Mouse (Mus musculus) hindbrain, embryonic 16.5 days (tissue): ENCODE measurements around the gene Gpr108. TPM values are rescaled to one million over a fixed set of nuclear protein-coding genes. Genes with fewer than 3 reads are reported as not detected.

Experiments used
- ATAC-seq: fragments of 200-750 bp; cut with Nextera tagmentation; 2 replicates; pipeline ENCODE4 v1.8.0; 2017; ENCODE audit warnings: moderate TSS enrichment, moderate library complexity
- H3K27ac ChIP-seq: fragments of 300-500 bp; sonication (generic); 2 replicates; pipeline ENCODE4 v1.5.1; 2014; ENCODE audit warnings: low read depth, mild to moderate bottlenecking, control low read depth, low read length, moderate library complexity
- H3K27me3 ChIP-seq: fragments of 300-500 bp; sonication (generic); replicated peaks from 2 replicates; pipeline ENCODE4 v1.6.1; 2014; ENCODE audit warnings: low read length; ENCODE audit not compliant: control insufficient read depth, insufficient read depth
- H3K36me3 ChIP-seq: fragments of 300-500 bp; sonication (generic); 2 replicates; pipeline ENCODE4 v1.6.1; 2014; ENCODE audit warnings: mild to moderate bottlenecking, low read length, moderate library complexity, mixed read lengths; ENCODE audit not compliant: control insufficient read depth, insufficient read depth
- H3K4me1 ChIP-seq: fragments of 300-500 bp; sonication (generic); 2 replicates; pipeline ENCODE4 v1.6.1; 2014; ENCODE audit warnings: low read depth, low read length; ENCODE audit not compliant: control insufficient read depth, insufficient read depth
- H3K4me2 ChIP-seq: fragments of 300-500 bp; sonication (generic); 2 replicates; pipeline ENCODE4 v1.6.1; 2014; ENCODE audit warnings: mild to moderate bottlenecking, low read length, control low read depth, moderate library complexity
- H3K4me3 ChIP-seq: fragments of 300-500 bp; sonication (generic); 2 replicates; pipeline ENCODE4 v1.5.1; 2014; ENCODE audit warnings: mild to moderate bottlenecking, low read length, control low read depth, moderate library complexity
- H3K9ac ChIP-seq: fragments of 300-500 bp; sonication (generic); 2 replicates; pipeline ENCODE4 v1.6.1; 2014; ENCODE audit warnings: low read depth, mild to moderate bottlenecking, control low read depth, low read length, moderate library complexity
- H3K9me3 ChIP-seq: fragments of 300-500 bp; sonication (generic); 2 replicates; pipeline ENCODE4 v1.6.1; 2014; ENCODE audit warnings: mild to moderate bottlenecking, low read length, moderate library complexity; ENCODE audit not compliant: control insufficient read depth
- WGBS: fragments of 180-500 bp; shearing (Covaris S2); extraction: QIAGEN DNeasy Blood & Tissue Kit; methylation state at CpG from one replicate; pipeline ENCODE4 v1.1.7; 2014; 5-methylcytosine and 5-hydroxymethylcytosine counted together
- polyA plus RNA-seq: library from polyadenylated mRNA; unstranded; fragments of >200 nt; fragmentation: Nextera tagmentation; extraction: Ambion mirVana; gene quantifications from 2 replicates; pipeline ENCODE4 v1.2.1, GENCODE M21; 2015

Gpr108 gene
- polyA plus RNA-seq, 1 experiment from 2014 or later = 24.2 TPM

DNA sequence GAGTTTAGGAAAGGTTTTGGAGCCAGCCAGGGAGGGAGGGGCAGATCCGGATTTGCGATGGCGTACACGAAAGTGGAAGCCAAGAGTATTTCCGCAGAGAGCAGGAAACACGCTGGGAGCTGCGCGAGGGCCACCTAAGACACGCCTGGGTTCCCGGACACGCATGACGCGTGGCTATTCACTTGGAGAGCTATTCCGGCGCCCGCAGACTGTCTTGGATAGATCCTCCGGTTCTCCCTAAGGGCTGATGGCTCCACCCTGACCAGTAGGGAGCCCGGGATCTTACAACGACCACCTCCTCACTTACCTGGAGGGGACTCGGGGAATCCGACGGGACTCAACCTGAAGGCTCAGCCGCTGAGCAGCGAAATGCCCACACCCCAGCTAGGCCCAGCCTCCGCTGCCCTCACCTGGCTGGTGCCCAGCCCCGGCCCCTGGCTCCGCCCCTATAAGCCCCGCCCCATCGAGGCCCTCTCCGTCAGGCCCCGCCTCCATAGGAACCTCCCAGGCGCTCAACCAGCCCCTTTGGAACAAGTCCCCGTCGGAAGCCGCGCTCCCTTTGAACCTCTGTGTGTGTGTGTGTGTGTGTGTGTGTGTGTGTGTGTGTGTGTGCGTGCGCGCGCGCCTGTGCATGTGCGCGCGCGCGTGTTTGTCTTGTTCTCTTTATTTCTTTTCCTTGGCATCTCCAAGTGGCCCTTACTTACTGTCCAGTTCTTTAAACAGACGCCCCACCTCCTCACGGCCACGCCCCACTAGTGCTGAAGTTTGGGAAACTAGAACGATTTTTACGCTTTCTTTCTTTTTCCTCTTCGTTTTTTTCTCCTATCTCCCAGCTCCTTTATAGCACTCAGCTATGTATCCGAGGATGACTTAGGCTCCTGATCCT is 27.1 kb upstream of the Gpr108 start:
- Histone ChIP-seq H3K4me2 (peak overlapping the region; percentile 61), H3K9ac (peak overlapping the region; percentile 67), H3K9me3 (no peaks in the 10 kb centered on the region), H3K4me1 (peaks cover 10% of the 10 kb centered on the region), H3K27ac (no peak overlapping the region), H3K4me3 (peak overlapping the region; percentile 57), H3K36me3 (no peaks in the 10 kb centered on the region), H3K27me3 (peaks cover 2% of the 10 kb centered on the region; the same call in 1 of the 2 replicates)
- WGBS = 1% methylated on average over 40 of the region's 53 CpGs
- peak; percentile 80 for ATAC-seq

DNA sequence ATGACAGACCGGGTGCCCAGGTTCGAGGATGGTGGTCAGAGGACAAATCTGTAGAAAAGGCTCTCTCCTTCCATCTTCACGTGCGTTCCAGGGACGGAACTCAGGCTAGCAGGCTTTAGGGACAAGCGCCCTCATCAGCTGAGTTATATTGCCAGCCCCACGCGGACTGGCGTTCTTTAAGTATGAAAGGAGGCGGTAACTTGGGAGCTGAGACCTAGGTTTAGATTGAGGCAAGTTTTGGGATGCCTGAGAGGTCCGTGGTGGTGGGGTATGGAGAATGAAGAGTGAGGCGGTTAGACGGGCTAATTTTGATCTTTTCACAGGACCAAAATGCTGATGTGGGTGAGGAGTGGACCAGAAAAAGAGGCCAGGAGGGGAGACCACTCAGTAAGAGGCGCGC is 26.4 kb upstream of the Gpr108 start:
- Histone ChIP-seq H3K4me3 (peak overlapping the region; percentile 57), H3K27me3 (peaks cover 2% of the 10 kb centered on the region; the same call in 1 of the 2 replicates), H3K27ac (no peak overlapping the region), H3K36me3 (no peaks in the 10 kb centered on the region), H3K9me3 (no peaks in the 10 kb centered on the region), H3K4me1 (peaks cover 10% of the 10 kb centered on the region), H3K9ac (peak overlapping the region; percentile 67), H3K4me2 (peak overlapping the region; percentile 61)
- ATAC-seq = no peak
- WGBS = 7% methylated on average over 15 of the region's 15 CpGs

DNA sequence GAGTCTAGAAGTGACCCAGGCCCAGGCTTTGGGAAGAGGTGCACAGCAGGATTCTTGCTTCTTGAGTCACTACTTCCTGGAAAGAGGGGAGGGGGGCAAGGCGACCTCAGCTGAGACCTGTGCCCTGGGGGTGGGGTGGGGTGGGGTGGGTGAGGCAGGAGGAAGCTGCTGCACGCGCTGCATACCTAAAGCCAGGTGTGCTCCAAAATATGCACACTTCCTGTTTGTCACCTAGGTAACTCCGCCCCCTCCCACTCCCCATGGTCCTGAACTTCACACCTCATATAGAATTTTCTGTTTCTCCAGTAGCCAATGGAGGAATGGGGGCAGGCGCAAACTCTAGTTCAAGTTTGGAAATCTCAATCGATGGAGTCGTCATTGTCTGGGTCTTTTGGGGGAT is 25.6 kb upstream of the Gpr108 start:
- Histone ChIP-seq H3K36me3 (no peaks in the 10 kb centered on the region), H3K9ac (no peak overlapping the region), H3K4me1 (peaks cover 10% of the 10 kb centered on the region), H3K9me3 (no peaks in the 10 kb centered on the region), H3K27ac (no peak overlapping the region), H3K4me2 (no peak overlapping the region), H3K4me3 (no peak overlapping the region), H3K27me3 (peaks cover 2% of the 10 kb centered on the region; the same call in 1 of the 2 replicates)
- no peak for ATAC-seq
- WGBS = 30% methylated on average over 6 of the region's 7 CpGs

DNA sequence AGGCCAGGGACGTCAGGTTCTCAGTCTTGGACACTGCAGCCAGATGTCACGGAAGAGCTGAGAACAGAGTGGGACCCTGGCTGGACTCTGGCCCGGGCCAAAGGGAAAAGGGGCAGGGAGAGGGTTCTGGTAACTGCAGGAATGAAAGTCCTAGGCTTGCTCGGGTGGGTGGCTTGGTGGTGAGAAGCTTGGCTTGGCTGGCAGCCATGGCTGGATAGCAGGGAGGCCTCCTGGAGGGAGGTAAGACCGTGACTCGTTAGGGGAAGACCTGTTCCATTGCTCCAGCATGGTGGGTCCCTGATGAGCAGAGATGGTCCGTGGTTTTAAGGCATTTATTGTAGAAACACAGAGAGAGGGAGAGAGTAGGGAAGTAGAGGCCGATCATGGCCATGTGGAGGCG is 23.1 kb upstream of the Gpr108 start:
- H3K9me3 ChIP-seq = no peaks in the 10 kb centered on the region
- H3K27me3 ChIP-seq = peaks cover 2% of the 10 kb centered on the region; the same call in 1 of the 2 replicates
- no peak overlapping the region for H3K27ac ChIP-seq
- ATAC-seq = no peak
- no peak overlapping the region for H3K4me2 ChIP-seq
- no peak overlapping the region for H3K9ac ChIP-seq
- peaks cover 7% of the 10 kb centered on the region for H3K4me1 ChIP-seq
- H3K4me3 ChIP-seq = no peak overlapping the region
- WGBS = 64% methylated on average over 9 of the region's 9 CpGs
- H3K36me3 ChIP-seq = no peaks in the 10 kb centered on the region

DNA sequence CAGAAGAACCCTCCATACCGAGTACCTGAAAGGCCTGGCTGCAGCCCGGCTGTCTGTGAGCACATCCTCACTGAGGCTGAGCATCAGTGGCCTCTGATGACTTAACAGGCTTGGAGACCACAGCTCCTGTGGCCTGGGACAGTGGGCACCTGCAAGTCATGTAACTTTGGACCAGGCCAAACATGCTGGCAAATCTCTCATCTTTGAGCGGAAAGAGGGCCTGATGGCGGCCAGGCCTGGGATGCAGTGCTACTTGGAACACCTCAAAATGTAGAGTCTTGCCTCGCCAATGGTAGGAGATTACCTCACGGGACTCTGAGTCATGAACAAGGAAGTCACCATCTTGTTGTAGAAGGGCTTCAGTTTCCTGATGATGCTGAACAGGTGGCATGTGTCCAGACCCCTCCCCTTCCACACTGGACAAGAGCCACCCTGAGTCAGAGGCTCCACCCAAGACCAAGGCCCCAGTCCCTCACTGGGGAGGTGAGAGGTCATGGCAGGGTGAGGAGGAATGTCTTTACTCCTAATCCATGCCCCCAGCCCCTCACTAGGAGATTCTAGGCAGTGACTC is 19.4 kb upstream of the Gpr108 start:
- H3K27me3 ChIP-seq = 0 out of 2 replicates have a peak, but pooled peaks cover 2% of the 10 kb centered on the region
- H3K36me3 ChIP-seq = no peaks in the 10 kb centered on the region
- no peak overlapping the region for H3K27ac ChIP-seq
- 92% methylated on average over 6 of the region's 6 CpGs for WGBS
- H3K9ac ChIP-seq = no peak overlapping the region
- no peak for ATAC-seq
- H3K4me1 ChIP-seq = no peaks in the 10 kb centered on the region
- H3K9me3 ChIP-seq = no peaks in the 10 kb centered on the region
- H3K4me2 ChIP-seq = no peak overlapping the region
- H3K4me3 ChIP-seq = no peak overlapping the region

DNA sequence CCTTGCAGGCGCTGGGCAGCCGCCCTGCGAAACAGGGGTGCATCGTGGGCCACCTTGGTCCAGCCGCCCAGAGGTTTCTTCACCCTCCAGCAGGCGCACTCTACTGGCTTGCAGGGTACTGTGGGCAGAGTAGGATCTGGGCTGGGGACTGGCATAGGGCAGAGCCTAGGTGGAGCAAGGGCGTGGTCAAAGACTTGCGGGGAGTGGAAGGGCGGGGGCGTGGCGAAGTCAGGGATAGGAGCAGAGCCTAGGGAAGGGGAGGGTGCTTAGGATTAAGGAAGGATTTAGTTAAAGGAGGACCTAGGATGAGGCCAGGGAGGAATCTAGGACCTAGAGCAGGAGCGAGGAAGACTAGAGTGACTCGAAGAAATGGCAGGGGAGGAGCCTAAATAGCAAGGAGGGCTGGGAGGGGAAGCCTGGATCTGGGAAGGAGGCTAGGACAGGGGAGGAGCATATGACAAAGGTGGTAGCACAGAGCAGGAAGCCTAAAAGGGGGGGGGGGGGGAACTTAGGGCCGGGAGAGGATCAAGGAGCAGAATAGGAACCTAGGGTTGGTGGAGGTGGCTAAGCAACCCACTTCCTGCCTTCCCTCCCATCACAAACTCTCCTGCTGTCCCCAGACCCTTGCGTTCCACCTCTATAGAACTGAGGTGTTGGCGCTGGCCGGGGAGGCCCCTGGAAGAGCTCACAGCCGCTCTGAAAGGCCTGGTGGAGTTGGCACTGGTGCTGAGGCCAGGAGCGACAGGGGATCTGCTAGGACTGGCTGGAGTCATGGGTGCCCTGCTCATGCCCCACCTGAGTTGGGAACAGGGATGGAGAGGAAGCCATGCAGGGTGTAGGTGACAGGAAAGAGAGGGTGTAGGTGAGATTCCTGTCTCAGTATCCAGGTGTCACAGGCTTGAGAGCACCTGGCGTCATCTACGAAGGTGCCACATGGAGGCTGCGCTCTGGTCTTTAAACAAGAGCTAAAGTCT is 17.0 kb upstream of the Gpr108 start:
- peak; percentile 51 for ATAC-seq
- H3K4me2 ChIP-seq = no peak overlapping the region
- 32% methylated on average over 21 of the region's 22 CpGs for WGBS

DNA sequence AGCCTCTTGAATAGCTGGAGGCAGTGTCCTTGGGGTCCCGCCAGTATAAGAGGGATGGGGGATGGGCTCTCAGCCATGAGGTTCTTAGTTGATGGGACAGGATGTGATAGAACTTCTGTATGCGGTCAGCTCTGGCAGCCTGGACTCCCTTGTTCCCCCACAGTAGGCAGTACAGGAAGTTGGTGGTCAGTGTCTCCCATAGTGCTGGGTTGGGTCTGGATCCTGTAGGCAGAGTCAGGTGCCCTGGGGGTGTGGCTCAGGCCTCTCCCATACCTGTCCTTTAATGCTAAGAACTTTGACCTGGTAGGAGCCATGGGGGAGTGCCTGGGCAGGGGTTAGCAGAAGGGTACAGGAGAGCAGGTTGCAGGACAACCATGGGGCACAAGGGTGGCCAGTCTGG is 15.9 kb upstream of the Gpr108 start:
- Histone ChIP-seq H3K4me1 (no peaks in the 10 kb centered on the region), H3K27me3 (no peaks in the 10 kb centered on the region), H3K4me3 (no peak overlapping the region), H3K9me3 (no peaks in the 10 kb centered on the region), H3K27ac (no peak overlapping the region), H3K9ac (no peak overlapping the region), H3K4me2 (no peak overlapping the region), H3K36me3 (no peaks in the 10 kb centered on the region)
- ATAC-seq = no peak
- 80% methylated on average over 2 of the region's 2 CpGs for WGBS

More for the DNA sequence above, 17.0 kb upstream of the Gpr108 start:
- H3K27ac ChIP-seq = no peak overlapping the region
- no peaks in the 10 kb centered on the region for H3K4me1 ChIP-seq
- no peak overlapping the region for H3K4me3 ChIP-seq
- no peaks in the 10 kb centered on the region for H3K36me3 ChIP-seq
- no peak overlapping the region for H3K9ac ChIP-seq
- H3K9me3 ChIP-seq = no peaks in the 10 kb centered on the region
- no peaks in the 10 kb centered on the region for H3K27me3 ChIP-seq

DNA sequence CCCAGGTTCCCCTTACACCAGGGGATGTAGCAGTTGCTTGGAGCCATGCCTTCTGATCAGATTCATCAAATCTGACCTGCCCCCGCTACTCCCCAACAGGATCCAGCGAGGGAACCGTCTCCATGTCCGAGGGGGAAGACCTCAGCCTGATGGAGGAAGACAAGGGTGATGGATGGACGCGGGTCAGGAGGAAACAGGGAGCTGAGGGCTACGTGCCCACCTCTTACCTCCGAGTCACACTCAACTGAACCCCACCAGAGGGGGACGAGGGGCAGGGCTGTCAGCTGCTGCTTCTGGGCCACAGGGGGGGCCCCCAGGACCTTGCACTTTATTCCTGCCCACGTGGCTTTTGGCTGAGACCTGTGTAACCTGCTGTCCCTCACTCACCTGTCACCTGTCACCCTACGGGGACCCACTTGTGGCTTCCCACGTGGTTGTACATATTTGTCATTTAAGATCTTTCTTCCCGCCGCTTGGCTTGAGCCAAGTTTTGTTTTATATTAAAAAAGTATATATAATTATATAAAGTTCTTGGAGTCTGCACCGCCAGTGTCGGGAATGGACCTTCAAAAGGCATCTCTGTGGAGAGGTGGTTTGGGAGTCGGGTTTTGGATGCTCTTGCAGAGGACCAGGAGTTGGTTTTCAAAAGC is 14.8 kb upstream of the Gpr108 start:
- no peak overlapping the region for H3K27ac ChIP-seq
- WGBS = 91% methylated on average over 17 of the region's 17 CpGs
- H3K36me3 ChIP-seq = no peaks in the 10 kb centered on the region
- no peak for ATAC-seq
- H3K4me3 ChIP-seq = no peak overlapping the region
- H3K4me1 ChIP-seq = no peaks in the 10 kb centered on the region
- no peak overlapping the region for H3K4me2 ChIP-seq
- no peaks in the 10 kb centered on the region for H3K9me3 ChIP-seq
- no peaks in the 10 kb centered on the region for H3K27me3 ChIP-seq
- no peak overlapping the region for H3K9ac ChIP-seq
